Mouse (Mus musculus) MEL (cell line): ENCODE data around the gene Arid1a.

Source experiments
- CHD2 ChIP-seq: IDR thresholded peaks from 2 replicates; pipeline ENCODE4 v1.6.1; 2011; ENCODE audit warnings: low read length, improper control_type of control experiment
- ELF1 ChIP-seq: IDR thresholded peaks from 2 replicates; pipeline ENCODE4 v1.6.1; 2014; ENCODE audit warnings: low read depth, mild to moderate bottlenecking, inconsistent platforms, low read length, improper control_type of control experiment, moderate library complexity
- EP300 ChIP-seq, 2 experiments: IDR thresholded peaks; 2 replicates each; pipeline ENCODE4 v1.6.1; 2011; ENCODE audit warnings: improper control_type of control experiment in 2 of 2, low read length in 2 of 2, low read depth in 1 of 2, mild to moderate bottlenecking in 1 of 2
- HCFC1 ChIP-seq: IDR thresholded peaks from 2 replicates; pipeline ENCODE4 v1.6.1; 2012; ENCODE audit warnings: low read depth, mild to moderate bottlenecking, inconsistent platforms, low read length, improper control_type of control experiment, moderate library complexity
- POLR2A ChIP-seq, 2 experiments: IDR thresholded peaks; 2 replicates each; pipeline ENCODE4 v1.6.1; 2011 to 2012; ENCODE audit warnings: low read length in 2 of 2, mild to moderate bottlenecking in 2 of 2, control low read depth in 1 of 2, improper control_type of control experiment in 1 of 2, low read depth in 1 of 2, moderate library complexity in 1 of 2; ENCODE audit not compliant: control insufficient read depth in 1 of 2, insufficient read depth in 1 of 2, poor library complexity in 1 of 2
- POLR2AphosphoS2 ChIP-seq: IDR thresholded peaks from 2 replicates; pipeline ENCODE4 v1.6.1; 2011; ENCODE audit warnings: low read length, improper control_type of control experiment
- POLR2AphosphoS5 ChIP-seq: IDR thresholded peaks from 2 replicates; pipeline ENCODE4 v1.6.1; 2012; ENCODE audit warnings: low read depth, borderline replicate concordance, mild to moderate bottlenecking, inconsistent platforms, low read length, moderate library complexity, mixed read lengths
- TBP ChIP-seq: IDR thresholded peaks from 2 replicates; pipeline ENCODE4 v1.8.0; 2011; ENCODE audit warnings: low read depth, low read length, improper control_type of control experiment
- USF1 ChIP-seq: IDR thresholded peaks from 2 replicates; pipeline ENCODE4 v1.6.1; 2014; ENCODE audit warnings: low read depth, mild to moderate bottlenecking, inconsistent platforms, low read length, improper control_type of control experiment, moderate library complexity

DNA sequence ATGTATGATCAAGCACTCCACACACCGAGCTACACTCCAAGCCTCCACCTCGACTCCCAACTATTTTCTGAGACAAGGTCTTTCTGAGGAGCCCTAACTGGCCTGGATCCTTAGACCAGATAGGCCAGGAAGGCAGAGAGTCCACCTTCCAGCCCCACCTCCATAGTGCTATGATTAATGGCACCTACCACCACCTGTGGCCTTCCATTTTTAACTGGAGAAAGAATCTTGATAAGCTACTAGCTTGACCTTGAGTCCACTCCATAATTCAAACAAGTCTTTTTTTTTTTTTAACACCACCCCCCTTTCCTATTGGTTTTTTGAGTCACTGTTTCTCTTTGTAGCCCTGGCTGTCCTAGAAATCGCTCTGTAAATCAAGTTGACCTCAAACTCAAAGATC is 36.7 kb upstream of the Arid1a start:
- TF ChIP-seq CHD2 = no peak
- TF ChIP-seq ELF1 = no peak
- TF ChIP-seq POLR2A (IDR thresholded peaks at IDR 0.05; ENCODE audit: control insufficient read depth in 1 of 2, insufficient read depth in 1 of 2, low read depth in 1 of 2, low read length in 2 of 2, poor library complexity in 1 of 2) = no peak
- no peak for TF ChIP-seq POLR2AphosphoS5
- TF ChIP-seq POLR2AphosphoS2 = no peak
- TF ChIP-seq USF1 = no peak
- TF ChIP-seq TBP = no peak
- no peak for TF ChIP-seq HCFC1
- no peak for TF ChIP-seq EP300 (IDR thresholded peaks at IDR 0.05; ENCODE audit: low read depth in 1 of 2, low read length in 2 of 2)
